Mouse (Mus musculus) layer of hippocampus, adult 9-11 months (tissue): ENCODE measurements around the gene Noxo1.
A peak's percentile ranks its signal among the peaks of the same experiment; 100 is the strongest.

Source experiments
- DNase-seq: peaks from one replicate; pipeline ENCODE4 v3.0.0; 2022

Noxo1 gene

DNA sequence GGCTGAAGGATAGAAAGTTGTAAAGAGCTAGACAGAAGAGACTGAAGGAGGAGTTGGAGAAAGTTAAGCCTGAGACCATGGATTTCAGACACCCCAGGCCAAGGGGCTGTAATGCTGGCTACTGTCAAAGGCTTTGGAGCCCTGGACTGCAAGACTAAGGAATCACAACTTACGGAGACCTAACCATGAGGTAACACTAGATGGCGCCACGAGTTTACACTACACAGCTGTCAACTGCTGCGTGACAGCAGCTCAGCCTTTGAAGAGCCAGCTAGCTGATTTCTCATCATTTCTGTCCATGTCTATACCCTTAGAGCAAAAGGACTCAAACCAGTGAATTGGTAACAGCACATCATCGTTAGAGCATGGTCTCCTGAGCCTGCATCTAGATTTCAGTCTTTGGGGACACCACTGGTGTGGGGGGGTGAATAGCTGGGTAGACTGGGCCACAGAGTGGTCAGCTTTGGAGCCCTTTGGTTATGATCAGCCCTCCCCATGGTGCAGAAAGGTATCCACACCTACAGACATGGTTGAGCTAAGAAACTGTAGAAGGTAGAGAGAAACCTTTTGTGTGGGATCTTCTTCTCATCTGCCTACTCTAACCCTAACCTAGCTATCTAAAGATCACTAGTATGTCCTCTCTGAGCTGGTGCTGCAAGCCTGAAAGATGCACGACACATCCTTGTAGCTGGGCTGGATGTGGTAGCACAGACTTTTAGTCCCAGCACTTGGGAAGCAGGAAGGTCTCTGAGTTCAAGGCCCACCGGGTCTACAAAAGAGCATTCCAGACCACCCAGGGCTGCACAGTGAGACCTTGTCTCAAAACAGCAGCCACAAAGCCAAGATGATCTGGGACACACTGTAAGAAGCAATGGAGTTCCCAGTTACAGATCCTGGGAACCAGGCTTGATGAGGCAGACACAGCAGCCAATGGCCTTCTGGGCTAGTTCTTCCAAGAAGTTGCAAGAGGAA, 49.8 kb downstream of the Noxo1 start:
- DNase-seq = peak; percentile 84

DNA sequence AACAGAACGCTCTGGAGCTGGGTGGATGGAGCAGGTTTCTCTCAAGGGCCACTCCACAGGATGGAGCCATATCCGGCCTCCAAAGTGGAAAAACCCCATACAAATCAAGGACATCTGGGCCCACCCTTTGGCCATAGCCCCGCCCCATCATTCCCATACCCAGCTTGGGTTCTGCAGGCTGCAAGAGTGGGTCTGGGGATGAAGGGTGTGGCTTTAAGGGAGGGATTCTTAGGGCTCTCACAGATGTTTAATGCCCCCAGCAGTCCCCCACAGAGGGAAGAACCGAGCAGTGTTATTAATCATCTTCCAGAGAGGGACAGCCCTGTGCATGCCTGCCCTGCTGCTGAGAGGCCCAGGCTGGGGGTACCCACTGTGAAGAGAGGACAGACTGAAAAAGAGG, 51.0 kb downstream of the Noxo1 start:
- no peak for DNase-seq
